ENCODE assay signal across 11 mouse cellular contexts in the genomic region with DNA sequence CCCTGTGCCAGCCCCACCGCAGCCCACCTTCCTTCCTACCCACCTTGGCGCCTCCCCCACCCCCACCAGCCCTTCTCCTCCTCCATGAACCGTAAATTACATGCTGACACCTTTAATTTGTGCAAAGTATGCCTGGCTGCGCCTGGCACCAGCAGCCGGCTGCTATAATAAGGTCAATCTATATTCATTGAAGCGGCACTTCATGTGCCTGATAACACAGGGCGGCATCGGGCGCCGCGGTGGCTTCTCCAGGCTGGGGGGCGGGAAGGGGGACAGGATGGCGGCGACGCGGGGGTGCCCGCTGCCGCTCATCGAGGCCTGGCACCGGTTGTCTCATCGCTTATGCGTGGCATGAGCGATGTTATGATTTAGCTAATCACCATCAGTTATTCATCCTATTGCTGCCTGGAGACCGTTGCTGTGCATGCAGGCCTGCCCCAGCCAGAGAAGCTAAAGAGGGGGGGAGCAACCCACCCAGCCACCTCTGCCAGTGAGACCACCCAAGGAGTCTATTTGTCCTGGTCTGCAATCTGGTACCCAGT.
A peak's percentile ranks its signal among the peaks of the same experiment; 100 is the strongest.
DNase-seq lines count a peak whose midpoint lies in the region; ATAC-seq and TF ChIP-seq lines count a peak whose summit lies in the region.
"Had no signal": no experiment of that assay in that cellular context is flagged by ENCODE, and none has a peak within 500 bp of the region (broad histone marks: within the 10 kb centered on the region; RNA-seq: fewer than 3 reads in every experiment).

No protein-coding gene starts in this region.

- 0 out of 2 replicates have a peak overlapping the region, but pooled peaks have one; percentile 13 for H3K4me2 ChIP-seq in kidney, embryonic 16.5 days (replicated peaks; ENCODE audit: low read depth, low read length)
- 0 out of 2 replicates have a peak overlapping the region, but pooled peaks have one; percentile 6 for H3K4me2 ChIP-seq in forebrain, embryonic 12.5 days
- H3K4me2 ChIP-seq in hindbrain, embryonic 15.5 days = peak overlapping the region; percentile 31
- H3K4me2 ChIP-seq: lung, embryonic 15.5 days had no signal

- peaks cover 19% of the 10 kb centered on the region for H3K4me1 ChIP-seq in kidney, embryonic 16.5 days (ENCODE audit: insufficient read depth, low read length)
- no peaks in the 10 kb centered on the region for H3K4me1 ChIP-seq in kidney, adult 2 months (ENCODE audit: control insufficient read depth, insufficient read depth, low read length)
- H3K4me1 ChIP-seq in forebrain, embryonic 12.5 days = peaks cover 32% of the 10 kb centered on the region
- peaks cover 33% of the 10 kb centered on the region for H3K4me1 ChIP-seq in hindbrain, embryonic 15.5 days (replicated peaks)

- no peaks in the 10 kb centered on the region for H3K36me3 ChIP-seq in kidney, embryonic 16.5 days (ENCODE audit: insufficient read depth, low read length)
- H3K36me3 ChIP-seq in kidney, adult 2 months (ENCODE audit: control insufficient read depth, insufficient read depth, low read length) = no peaks in the 10 kb centered on the region
- H3K36me3 ChIP-seq in forebrain, embryonic 12.5 days (replicated peaks) = no peaks in the 10 kb centered on the region
- H3K36me3 ChIP-seq in hindbrain, embryonic 15.5 days = no peaks in the 10 kb centered on the region
- H3K36me3 ChIP-seq: lung, embryonic 15.5 days had no signal

- TF ChIP-seq POLR2A in kidney, adult 2 months (IDR thresholded peaks at IDR 0.05; ENCODE audit: low read depth, low read length) = no peak

- no peaks in the 10 kb centered on the region for H3K9me3 ChIP-seq in kidney, embryonic 16.5 days (ENCODE audit: low read length)
- H3K9me3 ChIP-seq in forebrain, embryonic 12.5 days = no peaks in the 10 kb centered on the region
- H3K9me3 ChIP-seq in hindbrain, embryonic 15.5 days = no peaks in the 10 kb centered on the region
- H3K9me3 ChIP-seq: lung, embryonic 15.5 days had no signal

- ATAC-seq in kidney, embryonic 16.5 days (ENCODE audit: low FRiP score, low TSS enrichment) = peak; percentile 58
- ATAC-seq in forebrain, embryonic 12.5 days (ENCODE audit: low FRiP score) = peak; percentile 83
- ATAC-seq in hindbrain, embryonic 15.5 days (ENCODE audit: low FRiP score, low read depth) = peak; percentile 89

- no peak for TF ChIP-seq CTCF in kidney, adult 2 months (conservative IDR thresholded peaks at IDR 0.05; ENCODE audit: insufficient read depth, insufficient read length, low read depth, low read length)

- no peak overlapping the region for H3K27ac ChIP-seq in kidney, embryonic 16.5 days (ENCODE audit: low read length)
- no peak overlapping the region for H3K27ac ChIP-seq in kidney, adult 2 months (ENCODE audit: insufficient read depth, low read depth, low read length)
- peak overlapping the region; percentile 69 for H3K27ac ChIP-seq in forebrain, embryonic 12.5 days
- H3K27ac ChIP-seq in hindbrain, embryonic 15.5 days (replicated peaks) = peak overlapping the region; percentile 66
- H3K27ac ChIP-seq: lung, embryonic 15.5 days had no signal

- 51% methylated on average over 24 of the region's 24 CpGs for WGBS in kidney, embryonic 16.5 days
- WGBS in kidney, adult 2 months = 31% methylated on average over 24 of the region's 24 CpGs
- WGBS in forebrain, embryonic 12.5 days = 57% methylated on average over 24 of the region's 24 CpGs
- 24% methylated on average over 24 of the region's 24 CpGs for WGBS in hindbrain, embryonic 15.5 days

- peaks cover 12% of the 10 kb centered on the region; the same call in 1 of the 2 replicates for H3K27me3 ChIP-seq in kidney, embryonic 16.5 days (ENCODE audit: insufficient read depth, low read length)
- H3K27me3 ChIP-seq in kidney, adult 2 months (replicated peaks; ENCODE audit: control insufficient read depth, insufficient read depth, low read length) = no peaks in the 10 kb centered on the region
- peaks cover 6% of the 10 kb centered on the region; the same call in 1 of the 2 replicates for H3K27me3 ChIP-seq in forebrain, embryonic 12.5 days
- no peaks in the 10 kb centered on the region for H3K27me3 ChIP-seq in hindbrain, embryonic 15.5 days

- H3K4me3 ChIP-seq in kidney, embryonic 16.5 days (ENCODE audit: low read length) = no peak overlapping the region
- no peak overlapping the region for H3K4me3 ChIP-seq in kidney, adult 2 months (ENCODE audit: insufficient read depth, low read depth, low read length)
- no peak overlapping the region for H3K4me3 ChIP-seq in forebrain, embryonic 12.5 days (replicated peaks)
- H3K4me3 ChIP-seq in hindbrain, embryonic 15.5 days = no peak overlapping the region
- H3K4me3 ChIP-seq: lung, embryonic 15.5 days had no signal

- DNase-seq in kidney, adult 2 months = no peak
- peak; percentile 89 for DNase-seq in retina, embryonic 14.5 days (ENCODE audit: low spot score)
- DNase-seq in spleen, postnatal 36 days (ENCODE audit: low spot score in 2 of 2) = no peak
- no peak for DNase-seq in urinary bladder, postnatal 14 days (ENCODE audit: low spot score)
- DNase-seq: cerebellum, adult 11 months; kidney, postnatal 10 days; thymus, postnatal 4 days had no signal

- H3K9ac ChIP-seq in kidney, embryonic 16.5 days (replicated peaks; ENCODE audit: low read length) = no peak overlapping the region
- no peak overlapping the region for H3K9ac ChIP-seq in forebrain, embryonic 12.5 days
- no peak overlapping the region for H3K9ac ChIP-seq in hindbrain, embryonic 15.5 days
- H3K9ac ChIP-seq: lung, embryonic 15.5 days had no signal

Comparison
In these comparisons a context has a peak if more than half of its experiments do, and no peak if none do; other contexts are left out.
1. H3K27ac ChIP-seq: peak in forebrain, embryonic 12.5 days (single experiment) and hindbrain, embryonic 15.5 days (single experiment); none in kidney, embryonic 16.5 days (single experiment) and kidney, adult 2 months (single experiment).
2. Peak in every context shown above with its lines, with median percentiles within 50 percentile points of each other: ATAC-seq and H3K4me2 ChIP-seq.